Mouse (Mus musculus) G1E (cell line): ENCODE results near the gene Ntrk3.

Experiments
- CTCF ChIP-seq: IDR thresholded peaks from 2 replicates; pipeline ENCODE4 v1.5.1; 2012; ENCODE audit warnings: low read depth, low read length, inconsistent platforms, mixed read lengths
- TAL1 ChIP-seq: conservative IDR thresholded peaks from 2 replicates; pipeline ENCODE4 v1.6.1; 2012; ENCODE audit warnings: low read depth, low read length, inconsistent platforms, mixed read lengths

- TF ChIP-seq CTCF (no peak), TAL1 (no peak)
These were observed 27.4 kb upstream of the Ntrk3 start for GRCm38 (mm10) chr7:78765215-78765631.
